Mouse (Mus musculus): Measurements from ENCODE around the gene Hdac11.
"Not testable (repeated sequence)": the region's sequence is repeated elsewhere in the genome, so short reads cannot be mapped to it uniquely, and the experiment has no call there.

Gene Hdac11

DNA sequence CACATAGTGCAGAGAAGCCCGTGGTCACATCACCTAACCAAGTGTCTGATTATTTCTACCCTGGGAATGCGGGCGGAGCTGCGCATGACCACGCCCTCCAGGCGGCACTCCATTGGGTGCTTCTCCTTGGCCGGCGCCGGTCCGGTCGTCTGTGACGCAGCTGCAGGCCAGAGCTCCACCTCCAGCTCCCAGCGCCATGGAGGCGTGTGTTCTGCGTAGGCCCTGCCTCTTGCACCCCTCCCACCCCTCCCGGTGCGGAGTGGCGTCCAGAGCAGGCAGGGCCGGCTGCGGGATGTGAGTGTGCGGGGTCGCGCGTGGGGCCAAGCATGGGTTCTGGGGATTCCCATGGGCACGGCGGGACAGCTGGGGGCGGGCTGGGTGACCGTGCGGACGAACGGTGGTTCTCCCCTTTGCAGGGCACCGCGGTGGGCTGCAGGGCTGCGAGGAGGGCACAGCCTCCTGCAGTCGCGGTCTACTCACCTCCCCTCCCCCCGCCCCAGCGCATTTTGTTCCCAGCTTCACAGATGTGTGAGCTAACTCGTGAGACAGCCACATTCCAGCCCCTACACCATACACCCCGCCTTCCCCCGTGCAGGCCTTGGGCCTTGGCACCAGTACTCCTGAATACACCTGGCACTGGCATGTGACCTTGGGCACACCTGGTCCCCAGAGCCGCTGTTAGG, at the start of gene Hdac11:
Gene Hdac11, plus strand, starts transcription at position 112 of the 683 bp plus-strand sequence.
- DNase-seq (ENCODE audit: extremely low spot score, low read depth, low spot score), result peak; percentile 66

DNA sequence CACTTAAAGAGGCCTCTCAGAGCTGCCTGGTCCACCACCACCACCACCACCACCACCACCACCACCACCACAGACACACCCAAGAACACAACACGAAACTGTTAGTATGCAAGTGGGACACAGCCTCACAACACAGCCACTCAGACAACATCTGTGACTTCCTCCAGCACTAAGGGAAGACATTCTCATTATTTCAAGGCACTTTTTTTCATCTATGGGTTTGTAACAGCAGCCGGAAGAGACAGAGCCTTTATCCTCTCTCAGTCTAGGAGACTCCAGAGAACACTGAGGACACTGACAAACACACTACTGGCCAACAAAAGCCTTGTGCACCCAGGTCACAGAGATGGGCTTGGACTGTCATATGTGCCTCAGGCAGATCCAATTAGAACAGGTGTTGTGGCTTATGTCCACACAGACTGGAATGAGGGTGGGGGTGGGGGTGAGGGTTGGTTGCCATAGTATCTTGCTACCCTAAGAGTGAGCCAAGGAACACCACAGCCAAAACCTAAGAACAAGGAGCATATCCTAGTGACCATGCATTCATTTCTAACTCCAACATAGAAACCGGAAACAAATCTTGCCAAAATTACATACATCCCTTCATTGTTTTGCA, 48.1 kb upstream of the Hdac11 start:
- no peak for DNase-seq (ENCODE audit: extremely low spot score, low read depth, low spot score)

DNA sequence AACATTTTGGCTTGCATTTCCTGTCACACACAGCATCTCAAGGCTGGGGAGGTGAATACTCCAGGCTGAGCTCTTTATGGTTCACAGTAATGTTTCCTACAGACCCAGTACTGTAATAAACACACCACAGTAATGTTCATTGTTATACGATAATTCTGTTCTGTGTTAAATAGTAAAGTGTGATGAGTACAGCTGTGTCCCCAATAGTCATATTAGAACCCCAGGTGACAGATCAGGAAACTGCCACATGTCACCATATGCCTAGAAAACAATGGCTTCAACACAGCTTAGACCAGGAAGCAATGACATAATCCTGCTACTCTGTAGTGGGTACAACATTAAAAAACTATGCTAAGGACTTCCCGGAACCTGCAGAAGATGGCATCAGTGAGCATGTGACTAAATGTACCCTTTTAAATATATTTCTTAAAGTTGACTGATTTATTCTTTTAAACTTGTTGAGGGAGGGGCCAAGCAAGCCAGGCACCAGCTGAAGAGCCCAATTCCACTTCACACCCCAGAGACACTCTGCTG, 47.5 kb upstream of the Hdac11 start:
- DNase-seq (ENCODE audit: extremely low spot score, low read depth, low spot score), result no peak

DNA sequence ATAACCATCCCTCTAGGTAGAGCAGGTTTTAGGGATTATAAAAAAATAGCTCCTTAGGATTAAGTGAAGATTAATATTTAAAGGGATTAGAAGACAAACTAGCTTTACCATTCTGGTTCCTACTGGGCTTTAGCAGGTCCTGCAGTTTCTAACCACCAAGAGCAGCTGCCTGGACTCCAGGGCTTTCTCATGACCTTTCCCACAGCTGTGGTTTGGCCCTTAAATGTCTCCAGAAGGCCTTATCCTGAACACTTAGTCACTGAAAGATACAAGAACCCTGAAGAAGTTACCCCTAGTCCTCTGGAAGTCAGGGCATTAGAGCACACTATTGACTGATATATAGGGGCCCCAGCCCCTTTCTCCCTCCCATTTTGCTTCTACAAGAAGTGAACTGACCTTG, 47.0 kb upstream of the Hdac11 start:
- DNase-seq (ENCODE audit: extremely low spot score, low read depth, low spot score), result no peak

DNA sequence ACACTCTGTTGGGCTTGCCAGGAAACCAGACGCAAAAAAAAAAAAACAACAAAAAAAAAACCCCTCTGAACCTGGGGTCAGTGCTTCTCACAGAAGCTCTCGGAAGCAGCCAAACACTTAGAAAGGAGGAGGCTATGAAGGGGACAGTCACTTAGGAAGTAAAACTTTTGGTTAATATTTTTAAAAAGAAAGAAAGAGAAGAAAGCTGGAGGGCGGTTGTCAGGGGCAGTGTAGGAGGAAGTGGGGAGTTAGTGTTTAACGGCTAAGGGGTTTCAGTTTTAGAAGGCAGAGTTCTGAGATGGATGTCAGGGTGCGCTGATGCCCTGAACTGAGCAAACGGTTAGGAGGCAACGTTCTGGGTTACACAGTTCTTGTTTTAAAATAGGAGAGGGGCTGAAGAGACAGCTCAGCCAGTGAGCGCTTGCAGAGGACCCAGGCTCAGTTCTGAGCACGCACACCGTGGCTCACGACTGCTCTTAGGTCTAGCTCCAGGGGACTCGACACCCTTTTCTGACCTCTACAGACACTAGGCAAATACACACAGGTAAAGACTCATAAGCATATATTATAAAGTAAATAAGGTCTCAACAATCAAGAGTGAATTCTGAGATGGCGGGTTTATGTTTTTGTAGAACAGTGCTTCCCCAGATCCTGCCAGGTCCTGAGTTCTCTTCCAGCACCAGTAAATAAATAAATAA, 46.0 kb upstream of the Hdac11 start:
- DNase-seq (ENCODE audit: extremely low spot score, low read depth, low spot score), result no peak

DNA sequence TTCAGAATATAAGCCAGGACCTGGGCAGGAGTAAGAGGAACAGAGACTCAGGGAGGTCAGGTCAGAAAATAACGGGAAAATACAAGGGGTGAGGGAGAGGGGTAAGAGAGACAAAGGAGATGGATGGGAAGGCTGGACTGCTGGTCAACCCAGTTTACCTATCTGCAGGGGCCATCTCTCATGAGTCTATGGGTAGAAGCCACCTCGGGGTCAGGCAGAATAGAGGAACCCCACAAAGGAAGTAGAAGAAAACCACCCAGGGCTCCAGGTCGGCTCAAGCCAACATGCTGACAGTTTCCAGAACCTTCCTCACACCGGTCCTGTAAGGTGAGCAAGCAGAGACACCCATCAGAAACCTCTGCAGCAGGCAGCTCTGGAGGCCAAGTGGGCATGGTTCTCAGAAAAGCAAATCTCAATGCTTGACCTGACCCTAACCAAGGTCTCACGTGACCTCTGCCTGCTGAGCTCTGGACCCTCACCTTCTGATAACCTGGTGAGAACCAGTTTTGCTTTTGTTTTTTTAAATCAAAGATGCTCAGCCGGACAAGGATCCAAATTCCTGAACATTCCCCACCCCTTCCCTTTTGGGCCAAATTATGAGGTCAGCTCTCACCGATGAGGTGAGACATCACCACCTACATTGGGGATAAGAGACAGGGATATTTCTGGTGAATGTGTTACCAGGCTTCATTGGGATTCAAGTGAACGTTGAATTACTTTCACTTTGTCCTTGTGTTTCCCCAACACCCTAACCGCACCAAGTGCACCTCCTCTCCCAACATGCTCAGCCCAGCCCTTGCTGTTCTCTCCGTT, 45.1 kb upstream of the Hdac11 start:
- DNase-seq (ENCODE audit: extremely low spot score, low read depth, low spot score), result no peak

DNA sequence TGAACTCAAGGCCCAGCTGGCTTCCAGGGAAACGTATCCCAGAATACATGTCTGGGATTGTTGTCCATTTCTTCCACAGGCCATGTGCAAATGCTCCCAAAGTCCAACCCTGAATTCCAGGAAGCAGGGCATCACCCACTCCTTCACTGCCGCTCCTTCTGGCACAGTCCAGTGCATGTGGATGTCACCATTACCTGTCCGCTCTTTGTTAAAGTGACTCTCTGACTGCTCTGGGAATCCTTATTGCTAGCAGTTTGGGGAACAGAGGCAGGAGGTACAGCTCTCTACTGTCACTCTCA, 44.6 kb upstream of the Hdac11 start:
- DNase-seq (ENCODE audit: extremely low spot score, low read depth, low spot score), result no peak

DNA sequence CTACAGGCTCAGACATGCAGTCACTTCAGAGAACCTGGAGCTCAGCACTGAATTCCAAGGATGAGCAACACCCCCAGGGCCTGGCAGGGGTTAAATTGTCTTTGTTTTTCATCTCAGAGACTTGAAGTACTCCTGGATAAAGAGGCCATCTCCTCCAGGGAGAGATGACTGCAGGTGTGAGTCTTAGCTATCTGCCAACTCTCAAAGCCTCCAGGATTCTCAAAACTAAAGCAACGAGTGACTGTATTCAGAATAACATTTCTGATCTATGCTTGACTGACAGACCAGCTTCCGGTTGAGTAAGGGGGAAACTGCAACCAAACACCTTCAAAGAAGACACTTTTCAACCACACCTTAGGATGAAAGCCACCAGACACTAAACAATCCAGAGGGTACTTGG, 41.7 kb upstream of the Hdac11 start:
- no peak for DNase-seq (ENCODE audit: extremely low spot score, low read depth, low spot score)

DNA sequence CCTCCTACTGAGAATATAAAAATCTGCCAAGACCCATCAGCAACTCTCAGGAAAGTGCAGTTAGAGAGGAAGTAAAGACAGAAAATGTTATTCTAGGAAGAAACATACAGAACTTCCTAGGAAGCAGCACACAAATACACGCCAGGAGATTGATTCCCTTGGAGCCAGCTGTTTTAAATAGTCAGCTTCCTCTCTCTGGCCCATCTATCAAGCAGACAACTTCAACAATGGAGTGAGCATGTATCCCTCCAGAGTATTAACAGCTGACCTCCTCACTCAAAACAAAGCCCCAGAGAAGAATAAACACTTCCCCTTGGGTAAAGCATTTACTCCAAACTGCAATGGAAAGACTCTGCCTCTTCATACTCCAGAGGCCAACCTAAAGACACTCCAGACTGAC, 41.3 kb upstream of the Hdac11 start:
- DNase-seq (ENCODE audit: extremely low spot score, low read depth, low spot score), result no peak

DNA sequence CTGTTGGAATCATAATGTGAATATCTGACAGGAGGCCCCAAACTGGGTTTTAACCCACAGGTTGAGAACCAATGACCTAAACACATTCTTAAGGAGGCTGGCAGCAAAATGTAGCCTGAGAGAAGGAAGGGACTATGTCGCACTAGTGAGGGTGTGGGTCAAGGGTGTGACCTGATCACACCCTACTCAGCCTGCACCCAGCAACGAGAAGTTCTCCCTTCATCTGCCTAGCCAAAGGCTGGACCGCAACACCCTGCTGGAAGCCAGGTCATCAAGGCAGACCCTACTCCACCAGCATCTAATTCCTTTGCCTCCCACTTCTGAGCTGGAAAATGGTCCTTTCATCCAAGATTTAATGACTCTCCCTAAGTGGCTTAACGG, 40.6 kb upstream of the Hdac11 start:
- no peak for DNase-seq (ENCODE audit: extremely low spot score, low read depth, low spot score)

DNA sequence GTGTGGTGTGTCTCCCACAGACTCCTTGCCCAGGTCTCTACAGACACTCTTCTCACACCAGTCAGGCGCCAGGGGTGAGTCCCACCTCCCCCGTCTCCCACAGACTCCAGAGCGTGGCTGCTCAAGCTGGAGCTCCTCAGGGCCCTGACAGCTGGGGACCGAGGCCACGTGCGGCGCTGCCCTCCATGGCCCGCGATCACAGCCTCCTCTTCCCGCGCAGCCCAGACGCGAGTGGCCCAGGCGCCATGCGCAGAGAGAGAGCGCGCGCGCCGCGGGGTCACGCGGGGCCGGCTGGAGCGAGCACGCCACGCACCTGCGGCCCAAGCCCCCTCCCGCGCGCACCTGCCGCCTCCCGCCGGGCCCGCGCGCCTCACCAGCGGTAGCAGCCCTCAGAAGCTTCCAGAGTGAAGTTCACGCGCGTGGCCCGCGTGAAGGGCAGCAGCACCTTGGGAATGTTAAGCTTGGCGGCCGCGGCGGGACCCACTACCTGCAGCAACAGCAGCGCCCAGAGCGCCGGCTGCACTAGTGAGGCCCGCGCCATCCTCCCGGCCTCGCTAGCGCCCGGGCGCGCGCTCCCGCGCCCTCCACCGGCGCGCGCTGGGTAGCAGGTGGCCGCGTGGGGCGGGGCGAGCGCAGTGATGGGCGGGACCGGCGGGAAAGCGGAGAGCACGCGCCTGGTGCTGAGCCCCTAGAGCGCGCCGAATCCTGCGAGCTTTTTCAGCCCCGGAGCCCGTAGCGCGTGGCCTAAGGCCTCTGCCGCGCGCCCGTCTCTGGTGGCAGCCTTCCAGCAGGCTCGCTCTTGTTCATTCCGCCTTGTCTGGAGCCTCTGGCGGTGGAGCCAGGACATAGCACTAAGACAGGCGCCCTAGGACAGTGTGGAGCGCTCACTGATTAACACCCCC, 40.0 kb upstream of the Hdac11 start, which contains the start of gene Nup210:
Gene Nup210, minus strand, starts transcription at position 586 of the 902 bp plus-strand sequence.
- DNase-seq (ENCODE audit: extremely low spot score, low read depth, low spot score), result peak; percentile 33

DNA sequence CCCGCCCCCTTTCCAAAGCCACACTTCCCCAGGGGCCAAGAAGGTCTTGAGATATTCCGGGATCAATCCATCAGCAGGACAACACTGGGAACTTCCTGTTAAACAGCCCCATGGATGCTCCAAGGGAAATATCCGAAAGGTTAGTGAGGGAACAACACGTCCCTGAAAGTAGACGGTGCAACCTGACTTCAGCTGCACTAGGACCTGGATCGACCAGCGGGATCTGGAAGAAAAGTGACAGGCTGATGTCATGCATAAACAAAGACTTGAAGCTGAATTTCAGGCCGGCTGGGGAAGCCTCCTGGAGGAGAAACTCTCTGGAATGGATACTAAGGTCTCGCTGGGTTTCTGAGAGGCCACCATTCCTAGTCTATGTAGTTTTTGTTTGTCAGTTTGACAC, 39.3 kb upstream of the Hdac11 start:
- DNase-seq (ENCODE audit: extremely low spot score, low read depth, low spot score), result no peak

DNA sequence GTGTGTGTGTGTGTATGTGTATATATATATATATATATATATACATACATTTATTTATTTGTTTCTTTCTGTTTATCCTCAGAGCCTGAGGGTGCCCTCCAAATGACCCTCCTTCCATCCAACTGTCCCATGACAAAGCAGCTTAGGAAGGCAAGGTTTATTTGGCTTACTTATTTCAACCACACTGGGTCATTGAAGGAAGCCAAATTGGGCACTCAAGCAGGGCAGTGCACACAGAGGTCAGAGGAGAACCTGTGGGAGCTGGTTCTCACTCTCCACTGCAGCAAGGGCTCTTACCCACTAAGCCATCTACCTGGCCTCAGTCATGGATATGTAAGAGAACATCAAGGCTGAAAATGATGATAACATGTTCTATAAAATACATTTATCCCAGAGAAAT, 37.9 kb upstream of the Hdac11 start:
- DNase-seq (ENCODE audit: extremely low spot score, low read depth, low spot score), result no peak

DNA sequence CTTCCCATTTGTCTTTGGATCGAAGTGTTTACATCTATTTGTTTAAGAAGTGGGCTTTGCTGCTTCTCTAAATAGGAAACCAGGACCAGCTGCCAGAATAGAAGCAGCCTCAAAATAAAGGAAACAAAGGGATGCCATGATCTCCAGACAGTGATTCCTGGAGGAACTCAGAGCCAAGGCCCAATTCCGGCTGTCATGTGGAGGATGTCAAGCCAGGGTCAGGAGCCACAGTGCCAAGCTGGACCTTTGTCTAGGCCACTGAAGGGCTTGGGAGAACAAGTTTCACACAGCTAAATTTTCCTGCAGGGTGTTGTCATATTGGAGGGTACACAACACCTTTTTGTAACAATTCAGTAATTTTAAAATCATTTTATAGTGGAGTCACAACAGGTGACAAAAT, 36.3 kb upstream of the Hdac11 start:
- no peak for DNase-seq (ENCODE audit: extremely low spot score, low read depth, low spot score)

DNA sequence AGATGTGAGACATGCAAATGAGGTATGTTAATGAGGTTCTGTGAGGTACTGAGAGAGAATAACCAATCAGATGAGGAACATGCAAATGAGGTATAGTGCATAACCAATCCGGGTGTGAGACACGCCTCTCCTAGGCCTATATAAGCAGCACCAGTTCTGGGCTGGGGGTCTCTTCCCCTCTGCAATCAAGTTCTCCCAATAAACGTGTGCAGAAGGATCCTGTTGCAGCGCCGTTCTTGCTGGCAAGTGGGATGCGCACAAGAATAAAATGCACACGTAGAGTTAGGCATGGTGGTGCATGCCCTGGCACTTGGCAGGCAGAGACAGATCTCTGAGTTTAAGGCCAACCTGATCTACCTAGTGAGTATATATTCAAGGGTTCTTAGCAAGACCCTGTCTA, 35.4 kb upstream of the Hdac11 start:
- not testable (repeated sequence) for DNase-seq (ENCODE audit: extremely low spot score, low read depth, low spot score)

DNA sequence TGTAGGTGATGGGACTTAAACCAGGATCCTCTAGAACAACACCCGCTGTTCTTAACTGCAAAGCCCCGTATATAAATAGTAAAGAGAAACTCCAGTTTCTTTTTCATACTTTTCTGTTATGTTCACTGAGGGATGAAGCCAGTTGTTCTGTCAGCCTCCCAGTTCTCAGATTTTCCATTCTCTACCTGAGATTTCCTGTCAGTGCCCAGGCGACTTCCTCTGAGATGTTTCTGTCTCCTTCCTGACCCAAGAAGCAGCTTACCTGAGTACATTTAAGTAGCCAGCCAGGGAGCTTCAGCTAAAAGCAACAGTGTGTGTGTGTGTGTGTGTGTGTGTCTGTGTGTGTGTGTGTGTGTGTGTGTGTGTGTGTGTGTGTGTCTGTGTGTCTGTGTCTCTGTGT, 33.0 kb upstream of the Hdac11 start:
- no peak for DNase-seq (ENCODE audit: extremely low spot score, low read depth, low spot score)

DNA sequence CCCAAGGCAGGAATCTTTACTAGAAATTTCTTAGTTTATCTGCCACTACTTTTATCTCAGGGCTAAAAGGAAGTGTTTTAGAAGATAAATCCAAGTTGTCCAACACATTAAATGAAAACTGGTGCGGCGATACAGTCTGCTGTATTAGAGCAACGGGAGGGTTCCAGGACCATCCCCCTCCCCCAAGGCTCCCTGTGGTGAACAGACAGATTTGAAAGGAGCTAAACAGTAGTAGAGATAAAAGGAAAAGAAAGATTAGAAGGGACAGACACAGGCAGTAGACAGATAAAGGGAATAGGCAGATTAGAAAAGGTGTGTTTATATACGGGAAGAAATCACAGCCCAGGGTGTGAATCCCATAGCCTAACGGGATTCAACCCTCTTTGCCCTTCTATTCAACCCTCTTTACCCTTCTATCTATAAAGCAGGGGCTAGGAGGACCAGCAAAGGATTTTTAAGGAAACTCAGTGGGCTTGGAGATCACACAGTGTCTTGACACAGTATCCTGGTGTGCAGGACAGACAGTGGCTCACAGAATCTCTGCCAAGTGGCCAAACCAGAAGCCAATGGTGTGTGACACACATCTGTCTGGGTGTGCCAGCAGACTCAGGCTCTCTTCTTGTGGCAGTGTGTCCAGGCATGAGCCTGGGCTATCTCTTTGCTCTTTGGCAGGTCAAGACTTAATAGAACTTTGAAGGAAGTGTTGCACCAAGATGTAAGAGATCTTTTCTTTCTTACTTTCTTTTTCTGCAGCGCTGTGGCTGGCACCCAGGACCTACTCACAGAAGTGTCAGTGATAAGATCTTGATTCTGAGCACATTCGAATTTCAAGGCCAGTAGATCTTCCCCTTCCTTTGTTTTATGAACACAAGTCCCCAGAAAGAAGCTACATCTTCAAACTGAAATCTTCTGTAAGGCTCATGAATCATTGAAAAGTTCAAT, 31.9 kb upstream of the Hdac11 start:
- no peak for DNase-seq (ENCODE audit: extremely low spot score, low read depth, low spot score)

DNA sequence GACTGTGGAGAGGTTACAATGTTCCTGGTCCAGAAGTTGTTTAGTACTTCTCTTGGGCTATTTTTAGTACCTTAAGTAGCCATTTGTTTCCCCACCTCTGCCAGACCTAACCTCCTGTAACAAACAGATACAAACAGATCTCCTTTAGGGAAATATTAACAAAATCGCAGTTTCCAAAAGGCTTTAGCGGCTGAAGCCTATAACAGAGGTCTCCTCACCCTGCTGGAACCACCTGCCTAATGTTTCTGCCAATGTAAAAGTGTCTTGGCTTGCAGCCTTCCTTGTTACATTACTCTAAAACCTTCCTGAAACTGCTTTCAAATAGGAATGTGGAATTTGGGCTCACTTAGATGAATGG, 31.3 kb upstream of the Hdac11 start:
- no peak for DNase-seq (ENCODE audit: extremely low spot score, low read depth, low spot score)

DNA sequence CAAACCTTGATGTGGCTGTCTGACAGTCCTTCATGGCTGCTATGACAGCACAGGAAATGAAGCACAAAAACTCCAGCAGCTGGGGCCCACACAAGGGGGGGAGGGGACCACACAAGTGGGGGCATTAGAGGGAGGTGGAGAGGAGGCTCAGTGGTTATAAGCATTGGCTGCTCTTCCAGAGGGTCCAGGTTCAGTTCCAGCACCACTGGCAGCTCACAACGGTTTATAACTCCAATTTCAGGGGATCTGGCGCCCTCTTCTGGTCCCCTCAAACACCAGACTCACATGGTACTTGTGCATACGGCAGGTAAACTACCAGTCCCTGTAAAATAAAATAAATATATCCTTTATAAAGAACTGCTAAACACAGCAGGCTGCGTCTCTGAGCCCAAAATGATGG, 27.5 kb upstream of the Hdac11 start:
- no peak for DNase-seq (ENCODE audit: extremely low spot score, low read depth, low spot score)
